Mouse (Mus musculus) activated CD4-positive, CD25-positive, alpha-beta regulatory T cell, adult 9 weeks (primary cell): ENCODE results near the gene Prdx4. TPM values are rescaled to one million over a fixed set of nuclear protein-coding genes. Genes with fewer than 3 reads are reported as not detected.

Experiments
- polyA plus RNA-seq: library from polyadenylated mRNA; unstranded; fragments of 100-300 nt; shearing (Covaris generic); gene quantifications from one replicate; pipeline ENCODE4 v1.2.1, GENCODE M21; 2017

Gene Prdx4
- polyA plus RNA-seq, result 51.1 TPM

DNA sequence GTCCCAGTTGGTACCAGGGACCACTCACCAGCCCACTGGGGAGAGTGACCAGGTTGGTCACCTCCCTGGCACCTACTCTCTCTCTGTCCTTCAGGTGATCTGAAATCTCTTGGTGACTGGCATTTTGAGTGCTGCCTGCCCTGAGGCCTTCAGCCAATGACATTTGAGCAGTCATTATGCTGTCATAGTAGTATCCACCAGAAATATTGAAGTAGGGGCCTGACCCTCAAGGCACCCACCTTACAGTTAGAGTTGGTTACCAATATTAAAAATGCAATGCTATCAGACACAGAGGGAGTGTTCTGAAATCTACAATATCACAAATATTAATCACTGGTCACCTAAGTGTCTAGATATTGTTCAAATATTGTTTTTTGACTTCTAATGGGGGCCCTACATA is at the start of gene Prdx4:
Gene Prdx4, minus strand, starts transcription at position 101 of the 400 bp plus-strand sequence.

Other genes with a start within 250 kb of the Prdx4 start
- not detected for gene Magea2, start 247.1 kb downstream of the Prdx4 start, polyA plus RNA-seq
- not detected for gene Cldn34b2, start 212.3 kb downstream of the Prdx4 start, polyA plus RNA-seq
- 357 TPM for gene Sat1, start 124.3 kb downstream of the Prdx4 start, polyA plus RNA-seq
- 126 TPM for gene Acot9, start 78.3 kb downstream of the Prdx4 start, polyA plus RNA-seq